Mouse (Mus musculus) hindbrain, embryonic 15.5 days (tissue): ENCODE data around the gene Dennd1a. TPM values are rescaled to one million over a fixed set of nuclear protein-coding genes. Genes with fewer than 3 reads are reported as not detected.

Source experiments
- ATAC-seq: fragments of 200-750 bp; cut with Nextera tagmentation; 2 replicates; pipeline ENCODE4 v1.8.0; 2017; ENCODE audit warnings: low read depth, moderate number of reproducible peaks, moderate TSS enrichment; ENCODE audit not compliant: low FRiP score
- H3K27ac ChIP-seq: fragments of 300-500 bp; sonication (generic); replicated peaks from 2 replicates; pipeline ENCODE4 v1.5.1; 2015; ENCODE audit warnings: mild to moderate bottlenecking, inconsistent platforms
- H3K27me3 ChIP-seq: fragments of 300-500 bp; sonication (generic); 2 replicates; pipeline ENCODE4 v1.6.1; 2015; ENCODE audit warnings: control low read depth, inconsistent platforms
- H3K36me3 ChIP-seq: fragments of 300-500 bp; sonication (generic); 2 replicates; pipeline ENCODE4 v1.6.1; 2015; ENCODE audit warnings: control low read depth, inconsistent platforms
- H3K4me1 ChIP-seq: fragments of 300-500 bp; sonication (generic); replicated peaks from 2 replicates; pipeline ENCODE4 v1.6.1; 2015; ENCODE audit warnings: control low read depth, inconsistent platforms
- H3K4me2 ChIP-seq: fragments of 300-500 bp; sonication (generic); 2 replicates; pipeline ENCODE4 v1.6.1; 2015; ENCODE audit warnings: moderate library complexity, mild to moderate bottlenecking, inconsistent platforms
- H3K4me3 ChIP-seq: fragments of 300-500 bp; sonication (generic); 2 replicates; pipeline ENCODE4 v1.5.1; 2015; ENCODE audit warnings: mild to moderate bottlenecking, inconsistent platforms
- H3K9ac ChIP-seq: fragments of 300-500 bp; sonication (generic); 2 replicates; pipeline ENCODE4 v1.6.1; 2015; ENCODE audit warnings: inconsistent platforms
- H3K9me3 ChIP-seq: fragments of 300-500 bp; sonication (generic); 2 replicates; pipeline ENCODE4 v1.6.1; 2016; ENCODE audit warnings: control low read depth, inconsistent platforms
- WGBS: fragments of 180-500 bp; shearing (Covaris S2); methylation state at CpG from one replicate; pipeline ENCODE4 v1.1.7; 2015; 5-methylcytosine and 5-hydroxymethylcytosine counted together
- polyA plus RNA-seq: library from polyadenylated mRNA; unstranded; fragments of >200 nt; fragmentation: Nextera tagmentation; extraction: Ambion mirVana; gene quantifications from 2 replicates; pipeline ENCODE4 v1.2.1, GENCODE M21; 2015

The Dennd1a gene
- polyA plus RNA-seq, 1 experiment from 2014 or later, result 23.0 TPM

DNA sequence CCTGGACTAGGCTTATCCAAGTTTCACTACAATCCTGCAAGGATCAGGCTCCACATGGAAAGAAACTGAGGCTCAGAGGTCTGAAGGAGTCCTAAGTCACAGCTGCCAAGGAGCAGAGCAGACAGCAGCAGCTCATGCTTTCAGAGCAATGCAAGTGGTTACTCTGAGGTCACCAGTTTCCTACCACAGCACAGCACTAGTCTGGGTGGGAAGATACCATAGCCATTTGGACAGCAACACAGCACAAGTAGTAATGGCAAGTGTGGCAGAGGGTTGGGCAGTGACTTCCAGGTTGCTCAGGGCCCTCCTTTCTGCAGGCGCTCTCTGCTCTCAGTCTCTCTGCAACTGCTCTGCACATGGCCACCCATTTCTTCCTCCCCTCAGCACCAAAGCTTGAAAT lies 354.9 kb downstream of the Dennd1a start:
- Histone ChIP-seq H3K27me3 (no peaks in the 10 kb centered on the region), H3K4me1 (peaks cover 15% of the 10 kb centered on the region), H3K4me2 (no peak overlapping the region), H3K9ac (no peak overlapping the region), H3K27ac (no peak overlapping the region), H3K9me3 (no peaks in the 10 kb centered on the region), H3K4me3 (no peak overlapping the region), H3K36me3 (no peaks in the 10 kb centered on the region)
- no peak for ATAC-seq
- 100% methylated on average over 1 of the region's 1 CpGs for WGBS

DNA sequence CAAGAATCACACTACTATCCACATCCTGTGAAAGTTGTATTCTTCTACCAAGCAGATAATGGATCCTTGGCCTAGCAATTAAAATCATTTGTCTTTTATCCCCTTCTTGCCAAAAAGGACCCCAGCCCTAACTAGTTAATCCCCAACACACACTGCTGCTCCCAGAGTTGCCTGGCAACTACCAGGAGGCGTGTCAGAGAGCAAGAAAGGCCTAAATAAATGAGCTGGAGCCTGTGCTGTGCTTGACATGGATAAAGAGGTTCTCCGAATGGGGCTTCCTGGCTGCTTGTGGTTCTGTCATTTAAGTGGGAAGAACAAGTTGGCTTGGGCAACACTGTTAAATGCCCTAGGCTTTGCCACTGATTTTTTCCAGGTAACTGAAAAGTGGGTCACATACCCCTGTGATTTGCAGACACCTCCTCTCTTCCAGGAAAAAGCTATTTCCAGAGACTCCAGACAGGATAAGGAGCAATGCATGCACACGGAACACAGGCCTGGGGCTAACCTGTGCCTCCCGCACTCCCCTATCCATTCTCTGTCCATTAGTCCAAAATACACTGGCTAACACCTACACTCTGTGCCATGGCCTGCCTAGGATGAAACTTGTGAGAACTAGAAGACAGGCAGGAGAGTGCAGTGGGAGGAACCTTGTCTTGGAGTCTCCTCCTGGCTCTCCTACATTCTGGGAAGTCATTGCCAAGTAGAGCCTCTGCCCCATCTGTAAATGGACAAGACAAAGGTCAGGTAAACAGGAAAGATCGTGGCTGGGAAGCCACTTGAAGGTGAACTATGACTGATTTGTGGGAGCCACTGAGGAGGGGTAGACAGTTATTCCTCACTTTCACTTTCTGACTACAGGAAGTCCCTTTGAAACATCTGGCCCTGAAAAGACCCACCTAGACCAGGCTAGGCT lies 355.9 kb downstream of the Dennd1a start:
- peaks cover 15% of the 10 kb centered on the region for H3K4me1 ChIP-seq
- ATAC-seq, result peak; percentile 88
- no peak overlapping the region for H3K4me3 ChIP-seq
- 46% methylated on average over 5 of the region's 5 CpGs for WGBS
- H3K36me3 ChIP-seq, result no peaks in the 10 kb centered on the region
- no peak overlapping the region for H3K4me2 ChIP-seq
- no peaks in the 10 kb centered on the region for H3K9me3 ChIP-seq
- H3K27me3 ChIP-seq, result no peaks in the 10 kb centered on the region
- no peak overlapping the region; the same call in 1 of the 2 replicates for H3K27ac ChIP-seq
- H3K9ac ChIP-seq, result no peak overlapping the region

DNA sequence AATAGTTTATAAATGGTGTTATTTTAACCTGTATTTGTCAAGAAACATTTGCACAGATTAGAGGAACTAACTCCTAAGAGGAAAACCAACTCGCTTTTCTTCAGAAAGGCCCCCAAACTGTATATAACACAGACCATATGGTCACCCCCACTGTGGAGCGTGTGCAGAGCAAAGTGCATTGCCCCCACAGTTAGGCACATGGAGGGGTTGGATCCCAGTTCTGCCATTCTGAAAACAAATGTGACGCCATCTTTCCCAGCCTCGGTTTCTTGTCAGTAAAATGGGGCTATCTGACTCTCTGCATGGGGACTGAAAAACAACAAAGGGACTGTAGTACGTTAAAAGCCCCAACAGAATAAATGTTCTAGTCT lies 361.1 kb downstream of the Dennd1a start:
- WGBS, result 68% methylated on average over 5 of the region's 5 CpGs

DNA sequence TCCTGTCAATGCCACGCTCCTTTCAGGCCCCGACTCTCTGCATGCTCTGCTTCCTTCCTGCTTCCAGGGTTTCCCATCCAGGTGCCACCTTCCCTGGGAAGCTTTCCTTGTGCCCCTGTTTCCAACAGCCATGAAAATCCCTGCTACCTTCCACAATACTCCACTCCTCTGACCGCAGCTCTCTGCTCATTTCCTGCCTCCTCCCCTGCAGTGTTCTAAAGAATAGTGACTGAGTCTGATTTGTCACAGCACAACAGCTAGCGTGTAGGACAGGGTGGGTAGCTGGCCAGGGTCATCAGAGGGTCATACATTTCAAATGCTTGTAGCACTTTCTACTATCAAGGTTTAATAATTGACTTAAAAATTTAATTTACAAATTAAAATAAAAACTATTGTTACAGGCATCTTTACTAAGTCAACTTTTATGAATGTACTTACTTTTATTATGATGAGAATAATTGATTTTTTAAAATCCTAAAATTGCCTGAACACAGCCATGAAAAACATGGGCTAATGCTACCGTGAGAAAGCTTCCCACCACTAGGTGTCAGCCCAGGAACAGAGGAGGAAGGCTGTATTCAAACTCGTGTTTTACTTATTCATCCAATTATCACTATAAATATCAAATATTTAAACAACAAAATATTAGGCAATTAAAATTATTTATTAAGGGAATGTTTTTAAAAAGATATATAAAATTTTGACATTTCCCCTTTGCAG lies 361.6 kb downstream of the Dennd1a start:
- Histone ChIP-seq H3K9ac (no peak overlapping the region), H3K4me1 (peaks cover 7% of the 10 kb centered on the region), H3K36me3 (no peaks in the 10 kb centered on the region), H3K27me3 (0 out of 2 replicates have a peak, but pooled peaks cover 8% of the 10 kb centered on the region), H3K4me2 (no peak overlapping the region), H3K4me3 (no peak overlapping the region), H3K9me3 (no peaks in the 10 kb centered on the region), H3K27ac (no peak overlapping the region)
- no peak; the same call in 1 of the 2 replicates for ATAC-seq
- WGBS, result 11% methylated on average over 6 of the region's 6 CpGs

More for the DNA sequence above, 361.1 kb downstream of the Dennd1a start:
- no peak overlapping the region for H3K27ac ChIP-seq
- H3K4me2 ChIP-seq, result no peak overlapping the region
- no peak for ATAC-seq
- no peak overlapping the region for H3K4me3 ChIP-seq
- no peaks in the 10 kb centered on the region for H3K36me3 ChIP-seq
- no peaks in the 10 kb centered on the region for H3K9me3 ChIP-seq
- H3K9ac ChIP-seq, result no peak overlapping the region
- 0 out of 2 replicates have a peak, but pooled peaks cover 8% of the 10 kb centered on the region for H3K27me3 ChIP-seq
- peaks cover 12% of the 10 kb centered on the region for H3K4me1 ChIP-seq

DNA sequence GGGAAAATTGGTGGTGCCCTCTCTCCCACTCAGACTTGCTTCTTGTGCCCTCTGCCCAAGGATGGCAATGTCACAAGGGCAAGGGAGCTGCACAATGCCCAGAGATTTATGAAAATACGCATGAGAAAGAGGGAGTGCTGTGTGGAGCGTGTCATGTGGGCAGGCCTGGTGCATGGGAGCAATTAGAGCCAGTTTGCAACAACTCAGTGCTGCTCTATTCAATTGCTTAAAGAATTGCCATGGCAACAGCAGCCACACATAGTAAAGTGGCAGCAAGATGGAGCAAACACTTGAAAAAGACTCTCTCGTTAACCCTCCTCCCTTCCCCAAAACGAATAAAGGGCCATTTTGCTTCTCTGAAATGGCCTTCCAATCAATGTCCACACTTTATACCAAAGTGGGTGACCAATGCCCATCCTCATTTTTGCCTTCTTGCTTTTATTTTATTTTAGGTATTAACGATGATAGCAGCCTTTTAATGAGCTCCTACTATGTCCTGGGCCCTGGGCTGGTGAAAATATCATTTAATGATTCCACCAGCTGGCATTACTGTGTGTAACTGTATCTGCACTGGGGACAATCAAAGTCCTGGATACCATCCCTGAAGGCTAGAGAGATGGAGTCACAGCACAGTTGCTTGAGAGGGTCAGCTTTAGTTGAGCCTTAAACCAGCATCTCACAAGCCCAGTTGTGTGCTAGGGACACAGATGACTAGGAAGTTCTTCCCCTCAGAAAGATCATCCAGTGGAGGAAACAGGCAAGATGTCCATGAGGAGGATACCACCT lies 378.3 kb downstream of the Dennd1a start:
- H3K4me2 ChIP-seq, result no peak overlapping the region
- H3K4me1 ChIP-seq, result peaks cover 11% of the 10 kb centered on the region; the same call in 1 of the 2 replicates
- H3K27ac ChIP-seq, result no peak overlapping the region
- H3K27me3 ChIP-seq, result no peaks in the 10 kb centered on the region
- 29% methylated on average over 5 of the region's 5 CpGs for WGBS
- no peaks in the 10 kb centered on the region for H3K36me3 ChIP-seq
- peak; percentile 80; the same call in 1 of the 2 replicates for ATAC-seq
- H3K4me3 ChIP-seq, result no peak overlapping the region
- H3K9me3 ChIP-seq, result no peaks in the 10 kb centered on the region
- H3K9ac ChIP-seq, result no peak overlapping the region

DNA sequence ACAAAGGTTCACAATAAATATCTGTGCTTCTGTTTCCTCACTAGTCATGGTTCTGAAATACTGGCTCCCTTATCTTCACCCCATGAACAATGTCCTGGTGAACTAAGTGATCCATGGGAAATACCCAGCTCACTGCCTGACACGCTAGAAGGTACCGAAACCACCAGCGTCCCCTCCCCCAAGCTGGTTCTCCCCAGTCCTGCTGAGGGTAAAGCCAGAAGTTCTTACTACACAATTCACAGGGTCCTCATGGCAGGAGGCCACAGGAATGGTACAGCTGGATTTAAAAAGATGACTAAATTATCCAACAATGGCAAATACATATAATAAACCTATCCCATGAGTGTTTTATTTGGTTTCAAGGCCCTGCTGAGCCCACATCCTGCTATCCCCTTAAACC lies 378.9 kb downstream of the Dennd1a start:
- no peaks in the 10 kb centered on the region for H3K9me3 ChIP-seq
- 62% methylated on average over 3 of the region's 3 CpGs for WGBS
- H3K36me3 ChIP-seq, result no peaks in the 10 kb centered on the region
- H3K27ac ChIP-seq, result no peak overlapping the region
- no peaks in the 10 kb centered on the region for H3K27me3 ChIP-seq
- no peak overlapping the region for H3K9ac ChIP-seq
- H3K4me3 ChIP-seq, result no peak overlapping the region
- ATAC-seq, result no peak; the same call in 1 of the 2 replicates
- H3K4me1 ChIP-seq, result peaks cover 11% of the 10 kb centered on the region; the same call in 1 of the 2 replicates
- no peak overlapping the region for H3K4me2 ChIP-seq

DNA sequence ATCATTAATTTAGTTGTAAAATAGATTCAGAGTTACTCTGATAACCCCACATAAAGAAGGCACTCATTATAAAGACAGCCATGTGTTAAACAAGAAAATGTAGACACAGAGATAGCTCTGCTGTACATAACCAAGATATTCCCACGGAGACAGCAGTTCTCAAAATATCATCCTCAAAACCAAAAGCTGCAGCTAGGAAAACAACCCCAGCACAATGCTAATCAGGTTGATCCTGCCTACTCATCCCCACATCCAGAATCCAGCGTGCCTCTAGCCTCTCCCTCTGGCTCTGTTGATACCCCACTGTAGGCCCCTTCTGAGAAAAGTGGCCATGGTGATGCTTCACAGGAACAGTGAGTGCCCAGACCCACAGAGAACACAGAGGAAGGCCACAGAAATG lies 380.9 kb downstream of the Dennd1a start:
- Histone ChIP-seq H3K27me3 (no peaks in the 10 kb centered on the region), H3K27ac (no peak overlapping the region), H3K4me1 (peaks cover 11% of the 10 kb centered on the region; the same call in 1 of the 2 replicates), H3K9me3 (no peaks in the 10 kb centered on the region), H3K4me2 (no peak overlapping the region), H3K9ac (no peak overlapping the region), H3K36me3 (no peaks in the 10 kb centered on the region), H3K4me3 (no peak overlapping the region)
- no peak for ATAC-seq
- 77% methylated on average over 2 of the region's 2 CpGs for WGBS

DNA sequence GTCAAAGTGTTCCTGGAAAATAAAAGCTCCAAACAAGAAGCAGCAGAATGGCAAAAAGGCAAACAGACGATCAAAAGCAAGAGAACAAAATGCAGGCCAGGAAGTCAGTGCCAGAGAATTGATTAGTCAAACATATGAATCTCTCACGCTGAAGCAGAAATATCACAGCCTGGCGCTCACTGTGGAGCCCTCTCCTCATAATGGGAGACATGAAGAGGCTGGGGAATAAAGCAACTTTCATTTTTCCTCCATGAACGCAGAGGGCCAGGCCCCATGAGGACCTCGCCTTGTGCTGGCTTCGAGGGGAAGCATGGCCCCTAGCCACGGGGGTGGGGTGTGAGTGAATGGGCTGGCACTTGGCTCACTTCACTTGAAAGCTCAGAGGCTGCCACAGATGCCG lies 383.9 kb downstream of the Dennd1a start:
- Histone ChIP-seq H3K27me3 (no peaks in the 10 kb centered on the region), H3K36me3 (no peaks in the 10 kb centered on the region), H3K4me3 (no peak overlapping the region), H3K4me1 (peaks cover under 1% of the 10 kb centered on the region; the same call in 1 of the 2 replicates), H3K4me2 (no peak overlapping the region), H3K27ac (no peak overlapping the region), H3K9me3 (no peaks in the 10 kb centered on the region), H3K9ac (no peak overlapping the region)
- WGBS, result 58% methylated on average over 8 of the region's 8 CpGs
- no peak for ATAC-seq

DNA sequence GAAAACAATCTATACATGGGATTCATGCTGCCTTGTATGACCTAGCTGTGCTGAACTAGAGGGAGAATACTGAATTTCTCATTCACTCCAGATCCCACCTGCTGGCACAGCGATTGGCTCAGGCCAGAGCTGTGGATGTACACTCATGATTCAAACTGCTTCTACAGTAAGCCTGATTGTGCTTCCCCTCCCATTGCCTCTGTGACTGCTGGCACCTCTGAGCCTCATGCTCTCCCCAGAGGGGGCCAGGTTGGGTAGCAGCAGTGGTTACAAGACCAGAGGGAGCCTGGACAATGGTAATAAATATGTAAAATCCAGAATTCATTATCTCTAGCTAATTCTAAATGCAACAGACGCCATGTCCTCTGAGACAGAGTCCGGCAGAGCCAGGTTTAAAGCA lies 404.0 kb downstream of the Dennd1a start:
- Histone ChIP-seq H3K27ac (no peak overlapping the region), H3K4me2 (no peak overlapping the region), H3K27me3 (no peaks in the 10 kb centered on the region), H3K9ac (no peak overlapping the region), H3K9me3 (no peaks in the 10 kb centered on the region), H3K4me1 (peaks cover 18% of the 10 kb centered on the region), H3K36me3 (no peaks in the 10 kb centered on the region), H3K4me3 (no peak overlapping the region)
- 63% methylated on average over 3 of the region's 3 CpGs for WGBS
- no peak for ATAC-seq

DNA sequence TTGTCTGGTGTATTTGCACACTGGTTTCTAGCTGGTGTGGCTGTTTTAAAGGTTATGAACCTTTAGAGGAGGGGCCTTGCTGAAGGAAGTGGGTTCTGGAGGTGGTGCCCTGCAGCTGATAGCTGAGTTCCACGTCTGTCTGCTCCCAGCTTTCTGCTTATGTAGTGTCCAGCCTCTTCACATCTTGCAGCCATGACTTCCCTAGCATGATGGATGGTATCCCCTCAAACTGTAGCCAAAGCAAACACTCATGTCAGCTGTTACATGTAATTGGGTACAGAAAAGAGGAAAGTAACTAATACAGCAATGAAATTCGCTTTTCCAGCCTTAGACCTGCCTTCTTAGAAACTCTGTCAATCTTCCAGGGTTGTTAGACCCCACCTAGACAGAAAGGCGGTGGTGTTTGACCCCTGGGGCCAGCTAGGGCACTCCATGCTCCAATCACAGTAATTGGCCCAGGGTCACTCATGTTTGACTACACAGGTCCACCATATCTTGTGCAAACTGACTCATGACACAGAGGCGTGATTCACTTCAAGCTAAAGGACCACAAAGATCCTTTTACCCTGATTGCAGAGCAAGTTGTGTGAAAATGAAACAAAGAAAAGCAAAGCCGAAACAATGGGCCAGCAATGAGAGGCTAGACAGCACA lies 405.8 kb downstream of the Dennd1a start:
- no peaks in the 10 kb centered on the region for H3K9me3 ChIP-seq
- H3K9ac ChIP-seq, result no peak overlapping the region
- no peaks in the 10 kb centered on the region for H3K27me3 ChIP-seq
- H3K4me2 ChIP-seq, result no peak overlapping the region
- peaks cover 22% of the 10 kb centered on the region for H3K4me1 ChIP-seq
- ATAC-seq, result no peak
- no peak overlapping the region for H3K4me3 ChIP-seq
- H3K27ac ChIP-seq, result no peak overlapping the region
- 80% methylated on average over 5 of the region's 5 CpGs for WGBS
- no peaks in the 10 kb centered on the region for H3K36me3 ChIP-seq

DNA sequence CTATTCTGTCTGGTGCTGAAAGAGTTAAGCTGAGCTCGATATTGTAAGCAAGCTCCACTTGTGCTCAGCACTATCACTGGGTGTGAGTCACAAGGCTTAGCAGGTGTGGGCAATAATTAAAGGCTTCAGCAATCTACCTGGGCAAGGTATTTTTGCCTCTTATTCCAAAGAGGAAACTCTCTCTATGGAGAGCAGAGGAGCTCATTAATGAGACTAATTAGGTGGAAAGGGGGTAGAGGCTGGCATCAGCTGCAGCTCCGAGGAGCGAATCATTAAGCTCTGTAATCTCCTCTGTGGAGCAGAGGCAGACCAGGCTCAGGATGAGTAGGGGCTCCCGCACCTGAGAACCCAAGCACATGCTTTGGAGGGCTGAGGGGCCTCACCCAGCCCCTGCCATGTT lies 407.5 kb downstream of the Dennd1a start:
- Histone ChIP-seq H3K4me1 (peaks cover 25% of the 10 kb centered on the region), H3K4me3 (no peak overlapping the region), H3K36me3 (no peaks in the 10 kb centered on the region), H3K9me3 (no peaks in the 10 kb centered on the region), H3K27me3 (no peaks in the 10 kb centered on the region), H3K9ac (no peak overlapping the region), H3K4me2 (no peak overlapping the region), H3K27ac (no peak overlapping the region)
- peak; percentile 70 for ATAC-seq
- 33% methylated on average over 4 of the region's 4 CpGs for WGBS
